Mouse (Mus musculus) layer of hippocampus, adult 11-12 months (tissue): ENCODE data around the gene Insr.

Experiments used
- DNase-seq: peaks from one replicate; pipeline ENCODE4 v3.0.0; 2022; ENCODE audit warnings: low spot score

Gene Insr

DNA sequence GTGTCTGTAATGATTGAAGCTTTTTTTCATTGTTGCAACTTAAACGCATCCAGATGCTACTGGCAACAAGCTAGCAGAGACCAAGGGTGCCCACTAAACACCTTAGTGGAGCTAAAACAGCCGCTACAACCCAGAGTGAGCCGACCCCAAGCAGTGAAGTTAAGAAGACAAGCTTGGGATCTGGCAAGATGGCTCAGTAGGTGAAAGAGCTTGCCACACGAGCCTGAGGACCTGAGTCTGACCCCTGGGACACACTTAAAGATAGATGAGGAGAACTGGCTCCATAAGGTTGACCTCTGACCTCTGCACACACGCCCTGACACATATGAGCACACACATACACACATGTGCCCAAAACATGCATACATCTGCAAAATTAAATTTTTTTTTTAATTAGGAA lies 4.2 kb downstream of the Insr start:
- no peak for DNase-seq

DNA sequence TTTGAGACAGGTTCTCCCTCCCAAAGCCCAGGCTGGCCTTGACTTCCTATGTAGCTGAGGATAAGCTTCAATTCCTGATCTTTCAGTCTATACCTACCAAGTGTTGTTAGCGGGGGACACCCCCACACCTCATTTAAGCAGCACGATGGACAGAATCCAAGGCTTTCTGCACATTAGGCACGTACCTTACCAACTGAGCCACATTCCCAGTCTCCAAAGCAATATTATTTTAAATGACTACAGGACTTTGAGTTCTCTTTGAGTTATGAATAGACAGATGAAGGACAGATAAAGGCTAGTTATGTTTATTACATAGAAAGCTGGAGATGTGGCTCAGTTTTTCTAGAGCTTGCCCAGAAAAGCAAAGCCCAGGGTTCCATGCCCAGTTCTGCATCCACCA lies 5.6 kb downstream of the Insr start:
- no peak for DNase-seq

DNA sequence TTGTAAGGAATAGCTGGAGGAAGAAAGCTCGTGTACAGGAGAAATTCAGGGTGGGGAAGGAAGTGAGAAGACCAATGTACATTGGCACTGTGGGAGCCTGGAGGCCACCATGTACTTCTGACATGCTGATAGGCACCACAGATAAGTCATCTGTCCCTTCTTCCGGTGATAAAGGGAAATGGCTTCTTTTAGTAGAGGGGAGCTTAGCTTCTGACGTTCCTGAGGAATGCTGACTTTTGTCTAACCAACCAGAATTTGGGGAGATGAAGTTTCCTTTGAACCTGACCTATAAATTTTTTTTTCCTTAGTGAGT lies 12.0 kb downstream of the Insr start:
- no peak for DNase-seq

DNA sequence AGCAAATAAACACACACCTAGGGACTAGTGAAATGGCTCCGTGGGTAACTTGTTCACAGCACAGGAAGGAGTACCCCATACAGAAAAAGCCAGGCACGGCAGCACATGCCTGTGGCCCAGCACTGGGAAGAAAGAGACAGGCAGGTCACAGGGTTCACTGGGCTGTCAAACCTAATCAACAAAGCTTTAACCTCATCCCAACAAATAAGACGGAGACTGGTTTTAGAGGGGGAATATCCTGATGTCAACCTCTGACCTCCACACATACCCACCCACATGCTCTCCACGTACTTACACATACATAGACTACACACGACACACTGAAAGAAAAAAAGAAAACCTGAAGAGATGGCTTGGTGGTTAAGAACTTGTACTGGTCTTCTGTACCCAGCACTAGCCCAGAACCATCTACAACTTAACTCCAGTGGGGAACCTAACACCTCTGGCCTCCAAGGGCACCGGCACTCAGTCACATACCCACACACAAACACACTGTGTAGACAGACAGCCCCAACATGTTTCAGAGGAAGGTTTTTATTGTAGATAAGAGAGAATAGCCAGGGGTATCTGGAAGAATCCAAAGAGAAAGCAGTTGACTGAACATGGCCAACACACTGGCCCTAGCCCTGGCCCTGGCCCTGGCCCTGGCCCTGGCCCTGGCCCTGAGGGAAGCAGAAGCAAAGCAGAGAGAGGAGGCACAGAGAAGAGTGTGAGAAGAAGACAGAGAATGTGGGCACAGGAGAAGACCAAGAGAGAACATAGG lies 12.6 kb downstream of the Insr start:
- no peak for DNase-seq

DNA sequence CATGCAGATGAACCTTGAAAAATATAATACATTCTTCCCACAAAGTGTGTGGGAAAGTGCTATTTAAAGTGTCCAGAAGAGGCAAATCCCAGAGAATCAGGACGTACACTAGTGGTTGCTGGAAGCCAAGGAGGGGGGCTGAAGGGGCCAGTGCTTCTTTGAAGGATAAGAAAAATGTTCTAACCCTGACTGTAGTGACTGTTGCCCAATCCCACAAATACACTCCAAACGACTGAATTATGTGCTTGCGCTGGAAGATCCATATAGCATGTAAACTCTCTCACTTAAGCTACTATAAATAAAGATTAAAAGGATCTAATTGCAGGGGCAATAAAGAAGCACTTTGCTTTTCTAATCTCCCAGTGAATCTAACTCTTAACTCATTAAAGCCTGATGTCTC lies 14.2 kb downstream of the Insr start:
- DNase-seq: no peak

DNA sequence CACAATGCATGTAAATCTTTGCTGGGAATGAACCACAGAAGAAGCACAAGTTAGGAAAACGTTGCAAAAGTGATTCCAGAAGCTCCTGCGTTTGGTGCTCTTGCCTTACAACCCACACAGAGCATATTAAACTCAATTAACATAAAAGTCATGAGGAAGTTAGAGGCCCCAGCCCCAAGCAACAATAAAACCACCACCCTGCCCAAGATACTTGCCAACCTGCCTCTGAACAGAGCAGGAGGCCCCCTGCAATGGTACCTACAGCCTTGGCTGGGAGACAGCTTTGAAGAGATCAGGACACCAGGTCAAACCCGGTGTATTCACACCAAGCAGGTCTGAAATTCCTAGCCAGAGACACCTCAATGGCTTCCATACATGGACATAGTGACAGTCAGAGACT lies 16.6 kb downstream of the Insr start:
- DNase-seq: no peak

DNA sequence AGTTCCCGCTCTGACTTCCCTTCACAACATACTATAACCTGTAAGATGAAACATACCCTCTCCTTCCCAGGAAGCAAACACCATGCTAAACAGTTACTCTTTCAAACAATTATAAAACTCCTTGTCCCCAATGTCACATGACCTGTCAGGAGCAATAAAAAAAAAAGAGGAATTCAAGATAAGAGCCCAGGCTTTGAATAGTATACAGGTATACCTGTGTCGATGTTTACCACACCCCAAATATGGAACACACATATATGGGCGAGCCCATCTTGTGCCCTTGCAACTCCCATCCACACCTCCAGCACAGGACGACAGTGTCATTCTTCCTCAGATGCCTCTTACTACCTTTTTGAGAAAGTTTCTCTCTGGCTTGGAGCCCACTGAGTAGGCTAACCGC lies 18.3 kb downstream of the Insr start:
- DNase-seq: no peak

DNA sequence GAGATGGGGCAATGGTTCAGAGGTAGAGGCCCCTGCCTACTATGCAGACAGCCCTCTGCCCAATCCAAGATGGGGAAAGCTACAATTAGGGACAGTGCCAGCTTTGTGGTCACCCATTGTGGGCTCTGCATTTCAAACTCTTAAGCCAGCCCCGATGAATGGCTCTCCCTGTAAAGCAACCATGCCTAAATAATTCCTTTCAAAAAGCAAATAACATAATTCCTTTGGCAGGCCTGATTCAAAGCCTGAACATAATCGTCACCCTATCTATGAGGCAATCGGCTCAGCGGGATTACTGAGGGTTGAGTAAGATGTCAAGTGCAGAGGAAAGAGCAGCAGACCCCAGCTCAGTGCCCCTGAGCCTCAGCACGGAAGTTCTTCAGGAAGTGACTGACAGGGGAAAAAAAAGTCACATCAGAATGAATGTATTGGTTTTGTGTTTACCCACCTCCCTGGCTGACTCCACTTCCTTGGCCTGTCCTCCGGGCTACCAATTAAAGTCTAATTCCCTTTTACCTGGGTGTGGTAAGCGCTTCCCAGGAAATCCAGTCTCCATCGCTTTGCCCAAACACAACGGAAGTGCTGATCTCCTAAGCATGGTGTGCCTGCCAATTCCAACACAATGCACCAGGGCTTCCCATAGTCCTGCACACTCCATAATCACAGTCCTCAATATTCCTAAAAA lies 19.1 kb downstream of the Insr start:
- no peak for DNase-seq

DNA sequence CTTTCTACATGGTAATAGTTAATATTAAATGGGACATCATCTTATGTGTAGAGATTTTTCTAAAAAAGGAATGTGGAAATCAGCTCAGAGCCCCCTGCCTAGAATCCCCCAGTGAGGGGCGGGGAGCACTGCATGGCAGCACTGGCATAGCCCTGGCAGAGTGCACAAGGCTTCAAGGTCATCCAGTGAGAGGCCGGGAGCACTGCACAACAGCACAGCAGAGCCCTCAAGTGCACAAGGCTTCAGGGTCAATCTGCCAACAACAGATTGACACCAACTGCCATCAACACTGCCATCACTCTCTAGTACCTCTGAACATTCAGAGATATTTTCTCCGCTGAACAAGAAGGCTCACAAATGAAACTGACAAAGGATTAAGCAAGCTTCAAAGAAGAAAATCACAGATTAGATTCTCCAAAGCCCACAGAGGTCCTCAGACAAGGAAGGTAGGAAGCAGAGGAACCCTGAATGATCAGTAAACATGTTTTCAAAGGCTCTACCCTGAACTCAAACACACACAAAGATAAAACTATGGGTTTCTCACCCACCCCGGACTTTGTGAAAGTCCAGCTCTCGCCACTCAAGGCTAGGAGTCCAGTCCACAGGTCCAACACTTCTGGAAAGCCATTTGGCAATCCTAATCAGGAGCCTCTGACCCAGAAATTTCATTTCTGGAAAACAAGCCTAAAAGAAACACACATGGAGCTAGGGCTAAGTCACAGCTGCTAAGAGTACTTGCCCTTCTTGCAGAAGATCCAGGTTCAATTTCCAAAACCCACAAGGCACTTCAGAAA lies 23.1 kb downstream of the Insr start:
- no peak for DNase-seq

DNA sequence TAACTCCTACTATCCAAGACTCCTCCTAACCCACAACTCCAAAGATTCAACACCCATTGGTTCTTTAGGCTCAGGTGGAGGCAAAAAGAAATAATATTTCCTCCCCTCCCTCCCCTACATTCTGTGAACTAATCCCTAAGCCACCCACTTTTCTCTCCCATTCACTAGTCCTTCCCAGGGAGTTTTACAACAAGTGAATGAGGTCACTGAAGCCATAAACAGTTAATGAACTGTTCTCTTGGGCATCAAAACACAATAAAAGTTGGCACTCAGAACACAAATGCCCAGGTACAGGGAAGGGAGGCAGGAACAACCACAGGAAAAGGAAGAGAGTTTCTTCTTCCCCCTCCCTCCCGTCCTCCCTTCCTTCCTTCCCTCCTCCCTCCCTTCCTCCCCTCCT lies 24.1 kb downstream of the Insr start:
- DNase-seq: no peak

DNA sequence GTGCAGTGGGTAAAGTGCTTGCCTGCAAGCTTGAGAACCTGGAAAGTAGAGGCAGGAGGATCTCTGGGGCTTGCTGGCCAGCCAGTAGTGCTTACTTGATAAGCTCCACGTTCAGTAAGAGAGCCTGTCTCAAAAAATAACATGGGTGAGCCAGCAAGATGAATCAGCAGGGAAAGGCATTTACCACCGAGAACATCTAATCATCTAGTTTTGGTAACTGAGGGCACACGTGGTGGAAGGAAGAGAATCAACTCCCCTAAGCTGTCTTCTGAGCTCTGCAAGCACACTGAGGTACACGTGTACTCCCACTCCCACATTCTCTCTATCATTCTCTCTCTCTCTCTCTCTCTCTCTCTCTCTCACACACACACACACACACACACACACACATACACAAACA lies 26.2 kb downstream of the Insr start:
- no peak for DNase-seq

DNA sequence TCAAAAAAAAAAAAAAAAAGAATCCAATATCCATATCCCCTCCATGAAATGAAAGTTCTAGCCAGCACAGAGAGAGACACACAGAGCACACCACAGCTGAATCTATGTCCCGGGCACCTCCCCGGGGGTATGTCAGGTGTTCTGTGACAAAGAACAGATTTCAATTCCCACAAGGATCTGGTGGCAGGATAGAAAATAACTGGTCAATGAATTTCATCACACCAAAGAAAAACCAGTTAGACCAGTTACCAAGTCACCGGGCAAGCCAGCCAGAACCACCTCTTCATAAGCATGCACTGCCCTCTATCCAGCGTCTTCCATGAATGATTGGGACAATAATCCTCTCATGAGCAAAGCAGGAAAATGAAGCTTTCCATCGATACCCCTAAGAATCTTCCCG lies 26.8 kb downstream of the Insr start:
- no peak for DNase-seq

DNA sequence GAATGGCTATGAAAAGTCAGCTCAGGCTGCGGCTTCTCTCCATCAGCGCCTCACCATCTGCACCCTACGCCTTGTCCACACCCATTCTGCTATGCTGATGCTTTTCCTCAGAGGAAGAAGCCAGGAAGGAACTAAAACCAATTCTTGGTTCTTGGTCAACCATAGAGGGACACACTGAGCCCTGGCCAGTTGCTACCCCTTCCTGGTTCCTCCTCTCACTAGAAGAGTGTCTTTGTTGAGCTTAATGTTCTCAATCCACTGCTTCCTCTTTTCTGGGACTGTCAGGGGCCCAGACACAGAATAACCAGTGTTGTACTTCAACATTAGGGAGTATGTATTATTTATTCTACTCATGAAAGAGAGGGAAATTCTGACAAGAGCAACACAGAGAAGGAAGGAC lies 28.3 kb downstream of the Insr start:
- peak; percentile 13 for DNase-seq

DNA sequence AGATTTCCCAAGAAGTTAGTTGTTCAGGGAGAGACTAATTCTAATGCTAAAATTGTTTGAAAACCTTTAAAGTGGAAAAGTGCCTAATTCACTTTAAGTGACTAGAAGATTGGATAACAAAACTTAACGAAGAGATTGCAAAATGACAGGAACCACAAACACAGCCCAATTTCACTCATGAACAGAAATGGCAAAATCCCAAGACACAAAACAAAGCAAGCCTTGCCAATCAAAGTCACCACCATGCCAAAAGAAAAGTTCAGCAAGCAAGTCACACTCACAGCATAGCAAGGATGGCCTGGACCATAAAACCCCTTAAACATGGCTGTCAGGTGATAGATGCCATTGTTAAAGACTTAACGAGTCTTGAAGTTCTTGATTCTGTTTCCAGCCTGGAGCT lies 29.5 kb downstream of the Insr start:
- no peak for DNase-seq

DNA sequence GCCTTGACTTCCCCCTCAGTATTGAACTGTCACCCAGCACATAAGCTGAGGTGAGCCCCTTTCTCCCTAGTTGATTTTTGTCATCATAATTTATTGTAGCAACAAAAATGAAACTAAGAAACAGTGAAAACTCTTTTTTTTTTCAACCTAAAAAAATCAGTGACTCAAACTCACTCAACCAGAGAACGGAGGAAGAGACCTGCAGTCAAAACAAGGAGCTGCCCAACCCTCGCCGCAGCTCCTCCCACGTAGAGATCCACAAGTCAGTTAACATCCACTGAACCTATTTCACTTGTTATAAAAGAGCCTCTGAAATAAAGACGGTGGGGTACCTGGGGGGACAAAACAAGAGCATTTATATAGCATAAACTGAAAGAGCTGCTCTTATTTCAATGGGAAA lies 30.7 kb downstream of the Insr start:
- no peak for DNase-seq

DNA sequence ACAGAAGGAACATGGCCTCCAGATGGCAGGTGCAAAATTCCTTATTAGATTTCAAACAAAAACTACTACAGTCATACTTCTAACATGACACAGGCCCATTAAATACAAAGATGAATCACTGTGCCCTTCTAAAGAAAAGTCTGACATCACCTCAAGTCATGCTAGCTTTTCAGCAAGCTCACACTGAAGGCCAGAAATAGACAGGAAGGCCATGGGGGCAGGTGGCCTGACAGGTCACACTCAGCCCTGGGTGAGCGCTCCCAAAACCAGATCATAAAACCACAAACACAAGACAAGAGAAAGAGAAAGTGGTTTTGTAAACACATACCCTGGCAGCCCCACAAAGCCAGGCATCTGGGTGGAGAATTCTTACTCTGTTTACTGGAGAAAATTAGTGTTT lies 32.3 kb downstream of the Insr start:
- DNase-seq: no peak

DNA sequence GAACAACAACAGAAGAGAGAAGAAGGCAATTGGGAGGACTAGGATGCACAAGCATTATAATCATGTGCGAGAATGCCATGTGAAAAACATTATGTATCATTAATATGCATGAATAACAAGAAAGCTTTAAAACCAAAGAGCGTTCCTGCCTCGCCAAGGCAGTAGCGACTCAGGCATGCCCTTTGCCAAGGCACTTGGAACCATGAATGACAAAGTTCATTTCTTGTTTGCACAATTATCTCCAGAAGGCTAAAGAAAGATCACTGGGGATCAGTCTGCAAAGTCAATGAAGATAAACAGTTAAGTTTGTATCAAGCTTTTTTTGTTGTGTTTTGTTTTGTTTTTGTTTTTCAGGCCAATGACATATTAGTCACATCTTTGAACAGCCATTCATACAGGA lies 36.2 kb downstream of the Insr start:
- no peak for DNase-seq

DNA sequence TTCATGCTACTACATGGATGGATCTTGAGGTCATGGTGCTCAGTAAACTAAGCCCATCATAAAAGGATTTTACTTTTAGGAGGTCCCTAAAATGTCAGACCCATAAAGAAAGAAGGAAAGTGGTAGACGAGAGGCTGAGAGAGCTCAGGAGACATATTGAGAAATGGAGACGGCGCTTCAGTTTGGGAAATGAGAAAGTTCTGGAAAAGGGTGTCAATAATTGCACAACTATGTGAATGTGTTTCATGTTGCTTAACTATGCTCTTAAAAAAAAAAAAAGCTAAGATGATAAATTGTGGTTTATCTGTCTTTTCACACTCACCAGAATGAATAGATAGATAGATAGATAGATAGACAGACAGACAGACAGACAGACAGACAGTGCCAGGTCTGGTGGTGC lies 38.7 kb downstream of the Insr start:
- DNase-seq: no peak

DNA sequence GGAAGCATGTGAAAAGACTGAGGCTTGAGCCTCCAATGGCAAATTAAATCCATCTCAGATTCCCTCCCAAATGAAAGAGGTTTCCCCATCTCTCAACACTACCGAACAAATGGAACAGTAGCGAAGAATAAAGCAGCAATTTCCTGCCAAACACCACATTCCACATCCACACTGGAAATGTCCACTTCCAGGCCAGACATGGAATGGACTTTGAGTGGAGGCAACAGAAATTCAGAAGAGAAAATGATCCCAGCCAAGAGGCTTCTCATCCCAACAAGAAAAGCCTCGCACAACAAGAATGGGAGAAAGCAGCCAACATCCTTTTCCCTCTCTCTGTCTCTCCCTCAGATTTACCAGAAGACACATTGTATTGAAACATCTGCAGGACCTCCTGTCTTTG lies 39.8 kb downstream of the Insr start:
- no peak for DNase-seq

DNA sequence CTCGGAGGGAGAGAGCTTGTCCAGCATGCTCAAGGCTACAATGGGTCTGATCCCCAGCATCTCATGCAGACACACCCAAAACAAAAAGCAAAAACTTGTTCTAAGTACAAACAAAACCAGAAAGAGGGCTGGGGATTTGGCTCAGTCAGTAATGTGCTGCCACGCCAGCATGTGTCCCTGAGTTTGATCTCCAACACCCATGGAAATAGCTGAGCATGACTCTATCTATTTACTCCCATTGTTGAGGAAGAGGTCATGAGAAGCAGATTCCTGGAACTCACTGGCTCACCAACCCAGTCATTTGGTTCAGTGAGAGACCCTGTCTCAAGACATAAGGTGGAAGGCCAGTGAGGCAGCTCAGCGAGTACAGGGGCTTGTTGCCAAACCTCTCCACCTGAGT lies 40.6 kb downstream of the Insr start:
- no peak for DNase-seq

DNA sequence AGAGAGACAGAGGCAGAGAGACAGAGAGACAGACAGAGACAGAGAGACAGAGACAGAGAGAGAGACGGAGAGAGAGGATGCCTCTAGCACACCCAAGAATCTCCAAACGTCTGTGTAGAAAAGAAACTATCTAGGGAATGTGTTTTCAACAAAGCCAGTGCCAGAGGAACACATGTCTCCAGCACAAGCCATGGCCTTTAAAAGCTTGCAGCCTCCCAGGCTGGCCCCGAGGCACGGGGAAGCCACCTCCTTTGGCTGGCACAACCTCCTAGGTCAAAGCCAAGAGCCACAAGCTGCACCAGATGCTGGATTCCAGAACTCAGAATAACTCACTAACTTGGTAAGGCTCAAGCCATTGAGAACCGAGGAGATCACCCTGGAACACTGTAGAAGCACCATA lies 42.1 kb downstream of the Insr start:
- no peak for DNase-seq

DNA sequence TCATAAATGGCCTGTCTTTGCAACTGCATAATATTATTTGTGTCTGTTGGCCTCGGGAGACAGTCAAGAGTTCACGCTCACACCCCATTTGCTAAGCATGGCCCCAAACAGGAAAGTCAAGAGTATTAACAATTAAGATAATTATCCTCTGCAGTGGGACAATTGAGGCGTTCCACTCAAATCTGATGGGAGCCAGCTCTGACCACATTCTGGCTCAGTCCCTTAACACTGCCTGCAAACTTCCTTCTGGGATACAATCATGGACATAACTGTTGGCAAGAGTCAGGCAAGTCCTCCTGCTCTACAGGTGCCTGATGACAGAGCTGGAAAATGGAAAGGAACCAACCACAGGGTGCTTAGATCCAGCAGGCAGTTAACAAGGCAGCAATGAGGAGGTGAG lies 43.1 kb downstream of the Insr start:
- no peak for DNase-seq

DNA sequence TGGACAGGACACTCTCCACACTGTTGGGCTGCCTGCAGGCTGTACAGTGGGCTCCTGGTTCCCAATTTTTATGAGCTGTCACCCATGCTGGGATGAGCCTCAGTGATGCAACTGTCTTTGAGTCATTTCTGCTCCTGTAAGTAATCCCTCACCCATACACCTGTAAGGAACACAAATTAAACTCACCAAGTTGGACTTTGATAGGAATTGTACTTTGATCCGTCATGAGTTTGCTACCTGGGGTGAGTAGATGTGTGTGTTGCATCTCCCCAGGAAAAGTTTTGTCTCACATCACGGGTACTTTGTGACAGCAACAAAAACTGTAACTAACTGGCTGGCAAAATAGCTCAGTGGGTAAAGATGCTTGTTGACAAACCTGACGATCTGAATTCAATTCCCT lies 44.8 kb downstream of the Insr start:
- DNase-seq: no peak

DNA sequence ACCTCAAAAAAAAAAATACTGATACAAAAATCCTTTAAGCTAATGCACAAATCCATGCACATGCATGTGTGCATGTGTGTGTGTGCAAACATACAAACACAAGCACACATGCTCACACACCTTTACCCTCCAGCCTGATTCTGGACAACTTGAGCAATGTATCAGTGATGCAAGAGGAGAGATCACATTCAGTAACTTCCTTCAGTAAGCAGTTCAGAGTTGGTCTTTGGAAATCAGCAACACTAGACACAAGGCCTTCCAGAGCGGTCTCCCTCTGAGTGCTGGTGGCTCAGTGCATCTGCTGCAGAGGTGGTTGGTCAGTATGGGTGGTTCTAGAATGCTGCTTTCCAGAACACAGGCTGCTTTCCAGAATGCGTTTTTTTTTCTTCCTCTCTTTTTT lies 46.8 kb downstream of the Insr start:
- no peak for DNase-seq
